Mouse (Mus musculus) kidney, adult 9 months (tissue): ENCODE measurements around the gene Fbxw7.

ENCODE experiments used
- DNase-seq: peaks from one replicate; pipeline ENCODE4 v3.0.0; 2022

Gene Fbxw7

DNA sequence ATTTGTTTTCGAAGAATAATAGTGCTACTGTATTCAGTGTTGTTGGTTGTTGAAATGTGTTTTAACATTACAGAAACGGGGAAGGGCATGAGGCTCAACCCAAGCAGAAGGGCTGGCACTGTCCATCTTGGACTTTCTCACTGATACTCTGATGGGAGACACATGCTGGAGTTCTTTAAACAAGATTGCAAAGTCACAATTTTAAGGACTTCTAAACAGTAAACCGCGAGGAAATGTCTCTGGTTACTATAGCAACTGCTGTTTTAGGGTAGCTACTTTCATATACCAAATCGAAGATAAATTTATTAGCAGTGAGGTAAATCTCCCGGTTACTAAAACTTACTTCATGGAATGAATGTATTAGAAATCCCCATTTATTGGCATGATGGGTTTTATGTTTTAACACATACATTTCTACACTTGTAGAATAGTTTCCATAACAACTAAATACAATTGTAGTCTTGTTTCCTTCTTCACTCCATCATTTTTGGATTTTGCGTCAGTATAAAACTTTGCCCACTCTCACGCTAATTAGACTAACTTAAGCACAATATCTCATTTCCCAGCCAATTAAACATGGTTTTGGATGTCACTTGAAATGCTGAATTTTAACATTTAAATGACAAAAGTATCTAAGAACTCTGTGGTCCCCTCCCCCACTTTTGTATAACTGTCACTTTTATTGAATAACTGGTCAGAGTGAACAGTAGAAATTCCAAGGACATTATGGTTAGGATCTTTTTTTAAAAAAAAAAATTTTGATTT is 140.1 kb downstream of the Fbxw7 start:
- DNase-seq = no peak

- DNase-seq = no peak
These were observed 140.8 kb downstream of the Fbxw7 start for GRCm38 (mm10) chr3:84955857-84956256.

GRCm38 (mm10) chr3:84965156-84965555 is 150.1 kb downstream of the Fbxw7 start:
- DNase-seq = no peak

DNA sequence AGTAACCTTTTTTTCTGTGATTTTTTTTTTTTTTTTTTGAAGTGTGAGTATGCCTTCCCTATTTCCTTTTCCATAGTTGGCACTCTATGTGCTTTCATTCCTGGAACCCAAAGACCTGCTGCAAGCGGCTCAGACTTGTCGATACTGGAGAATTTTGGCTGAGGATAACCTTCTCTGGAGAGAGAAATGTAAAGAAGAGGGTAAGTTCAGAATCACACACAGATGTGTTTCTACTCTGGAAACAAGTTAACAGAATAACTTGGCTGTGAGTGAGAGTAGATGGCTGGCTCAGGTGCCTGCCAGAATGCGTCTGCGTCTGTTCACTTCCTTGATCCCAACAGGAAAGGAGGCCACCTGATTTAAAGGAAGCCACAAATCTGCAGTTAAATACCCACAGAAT is 152.3 kb downstream of the Fbxw7 start:
- no peak for DNase-seq

DNA sequence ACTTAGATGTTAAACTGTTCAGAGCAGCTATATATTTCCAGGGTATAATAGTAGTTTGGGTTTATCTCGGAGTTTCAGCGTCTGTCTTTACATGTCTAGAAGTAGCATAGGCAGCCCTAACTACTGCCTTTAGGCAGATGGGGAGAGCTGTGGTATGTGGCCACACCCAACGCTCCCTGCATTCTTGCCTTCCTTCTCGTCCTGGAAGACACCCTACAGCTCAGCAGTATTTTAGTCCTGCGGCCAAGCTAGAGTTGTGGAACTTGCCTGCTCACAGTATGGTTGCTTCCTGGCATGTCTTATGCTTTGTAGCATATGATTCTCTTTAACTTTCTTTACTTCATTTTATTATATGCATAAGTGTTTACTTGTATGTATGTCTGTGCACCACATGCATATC is 156.5 kb downstream of the Fbxw7 start:
- DNase-seq = no peak

GRCm38 (mm10) chr3:84972881-84973280 is 157.8 kb downstream of the Fbxw7 start:
- DNase-seq = no peak

DNA sequence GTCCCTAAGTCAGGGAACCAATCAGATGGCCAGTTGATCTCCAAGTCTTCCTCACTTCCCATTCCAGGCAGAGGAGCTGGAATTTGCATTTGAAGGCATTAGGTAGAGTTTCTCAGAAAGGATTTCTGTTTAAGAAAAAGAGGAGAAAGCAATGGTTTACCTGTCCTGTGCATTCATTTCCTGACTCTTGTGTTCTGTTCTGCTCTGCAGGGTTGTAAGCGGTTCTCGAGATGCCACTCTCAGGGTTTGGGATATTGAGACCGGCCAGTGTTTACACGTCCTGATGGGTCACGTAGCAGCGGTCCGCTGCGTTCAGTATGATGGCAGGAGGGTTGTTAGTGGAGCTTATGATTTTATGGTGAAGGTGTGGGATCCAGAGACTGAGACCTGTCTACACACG is 159.1 kb downstream of the Fbxw7 start:
- DNase-seq = no peak

GRCm38 (mm10) chr3:84978676-84979075 is 163.6 kb downstream of the Fbxw7 start:
- DNase-seq = no peak

DNA sequence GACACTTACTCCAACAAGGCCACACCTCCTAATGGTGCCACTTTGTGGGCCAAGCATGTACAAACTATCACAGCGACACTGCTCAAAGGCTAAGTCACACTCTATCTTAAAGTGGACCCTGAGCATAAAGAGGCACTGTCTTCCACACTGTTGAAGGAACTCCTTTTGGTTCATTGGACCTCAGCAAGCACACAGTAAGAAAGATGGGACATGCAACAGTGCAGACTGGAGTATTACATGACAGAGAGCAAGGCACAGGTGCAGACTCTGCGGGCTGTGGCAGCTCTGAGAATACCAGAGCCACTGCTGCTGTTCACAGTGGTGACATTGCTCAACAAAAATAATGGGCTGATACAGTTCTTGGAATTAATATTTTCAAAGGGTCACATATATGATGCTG is 165.1 kb downstream of the Fbxw7 start:
- DNase-seq = no peak

GRCm38 (mm10) chr3:84982688-84983087 is 167.6 kb downstream of the Fbxw7 start:
- DNase-seq = no peak

GRCm38 (mm10) chr3:84985121-84985625 is 170.1 kb downstream of the Fbxw7 start:
- no peak for DNase-seq

GRCm38 (mm10) chr3:84988880-84989279 is 173.8 kb downstream of the Fbxw7 start:
- no peak for DNase-seq

- no peak for DNase-seq
These were observed 190.2 kb downstream of the Fbxw7 start for GRCm38 (mm10) chr3:85005257-85005656.

- no peak for DNase-seq
These were observed 197.8 kb downstream of the Fbxw7 start for GRCm38 (mm10) chr3:85012889-85013288.

- no peak for DNase-seq
These were observed 200.6 kb downstream of the Fbxw7 start for GRCm38 (mm10) chr3:85015667-85016066.

- DNase-seq = no peak
These were observed 205.1 kb downstream of the Fbxw7 start for GRCm38 (mm10) chr3:85020137-85020536.

- DNase-seq = no peak
These were observed 206.7 kb downstream of the Fbxw7 start for GRCm38 (mm10) chr3:85021816-85022215.

DNA sequence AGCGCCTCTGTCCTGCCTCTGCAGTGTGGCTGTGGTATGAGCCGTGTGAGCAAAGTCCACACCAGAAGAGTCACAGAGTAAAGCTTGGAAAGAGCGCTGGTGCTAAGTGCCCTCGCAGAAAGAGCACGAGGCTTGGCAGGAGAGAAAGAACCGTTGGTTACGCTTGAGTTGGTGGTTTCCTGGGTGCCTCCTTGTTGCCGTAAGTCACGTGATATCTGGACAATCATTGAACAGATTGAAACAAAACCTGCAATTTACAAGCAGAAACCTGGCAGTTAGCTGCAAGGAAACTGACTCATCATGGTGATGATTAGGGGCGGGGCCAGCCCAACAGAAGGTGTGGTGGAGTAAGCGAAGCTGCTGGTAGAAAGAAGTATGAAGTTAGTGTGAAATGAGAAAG is 207.7 kb downstream of the Fbxw7 start:
- DNase-seq = peak; percentile 93

- DNase-seq = no peak
These were observed 209.2 kb downstream of the Fbxw7 start for GRCm38 (mm10) chr3:85024237-85024636.

DNA sequence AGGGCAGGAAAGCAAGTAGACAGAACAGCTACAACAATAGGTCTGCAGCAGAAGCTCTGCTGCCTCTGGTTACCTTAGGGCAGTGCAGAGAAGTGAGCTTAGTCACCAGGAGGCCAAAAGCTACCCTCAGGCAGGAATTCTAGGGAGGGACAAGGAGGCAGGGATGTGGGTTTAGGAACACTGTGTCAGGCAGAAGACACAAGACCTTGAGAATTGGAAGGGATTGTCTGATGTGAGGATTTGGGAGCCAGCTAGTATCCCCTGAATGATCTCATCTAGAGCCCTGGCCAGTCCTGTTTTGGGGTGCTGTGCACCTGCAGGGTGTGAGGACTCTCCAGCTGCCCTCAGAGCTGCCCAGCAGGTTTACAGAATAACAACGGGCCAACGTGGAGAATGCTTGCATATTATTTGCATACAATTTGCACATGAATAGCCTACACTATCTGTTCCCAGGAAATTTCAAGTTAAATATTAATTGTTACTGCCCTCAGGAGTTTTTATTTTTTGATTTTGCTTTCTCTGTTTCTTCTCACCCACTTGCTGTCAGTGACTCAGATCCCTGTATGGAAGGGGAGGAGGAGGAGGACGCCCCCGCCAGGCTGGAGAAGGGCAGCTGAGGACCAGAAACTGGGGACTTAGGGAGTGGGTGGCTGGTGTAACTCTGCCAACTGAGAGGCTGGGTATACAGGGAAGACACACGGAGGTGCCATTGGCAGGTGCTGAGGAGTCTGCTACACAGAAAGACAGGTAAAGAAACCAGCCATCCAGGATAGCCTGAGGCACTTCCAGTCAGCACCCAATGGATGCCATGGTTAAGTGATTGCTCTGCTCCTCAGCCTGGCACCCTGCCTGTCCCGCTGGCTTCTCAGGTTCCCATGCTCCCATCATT is 210.0 kb downstream of the Fbxw7 start:
- DNase-seq = peak; percentile 72
